Mouse (Mus musculus) limb, embryonic 11.5 days (tissue): ENCODE data around the gene Inafm1. TPM values are rescaled to one million over a fixed set of nuclear protein-coding genes. Genes with fewer than 3 reads are reported as not detected.

Experiments used
- polyA plus RNA-seq: library from polyadenylated mRNA; unstranded; fragments of >200 nt; fragmentation: Nextera tagmentation; extraction: Ambion mirVana; gene quantifications from 2 replicates; pipeline ENCODE4 v1.2.1, GENCODE M21; 2014

Inafm1 gene
- polyA plus RNA-seq, 1 experiment from 2014 or later = 7.9 TPM

Other genes starting within 250 kb of the Inafm1 start
- gene Bicra, start 225.7 kb downstream of the Inafm1 start, polyA plus RNA-seq = 9.3 and 10.1 TPM in 2 replicates
- not detected in 2 replicates for gene Zfp541, start 211.8 kb downstream of the Inafm1 start, polyA plus RNA-seq
- gene Napa, start 175.2 kb downstream of the Inafm1 start, polyA plus RNA-seq = 182 and 203 TPM in 2 replicates
- 22.5 and 23.5 TPM in 2 replicates for gene Kptn, start 153.7 kb downstream of the Inafm1 start, polyA plus RNA-seq
- 0.10 and 0.12 TPM in 2 replicates for gene Slc8a2, start 143.8 kb downstream of the Inafm1 start, polyA plus RNA-seq
- gene Meis3, start 98.5 kb downstream of the Inafm1 start, polyA plus RNA-seq = 9.6 TPM in 2 replicates
- 8.5 and 9.4 TPM in 2 replicates for gene Dhx34, start 51.6 kb downstream of the Inafm1 start, polyA plus RNA-seq
- gene C5ar2, start 29.5 kb downstream of the Inafm1 start, polyA plus RNA-seq = 0.07 TPM in 1 of 2 replicates, not detected in the other
- 0.38 and 0.55 TPM in 2 replicates for gene C5ar1, start 14.1 kb downstream of the Inafm1 start, polyA plus RNA-seq
- gene Ccdc9, start 13.2 kb upstream of the Inafm1 start, polyA plus RNA-seq = 20.2 and 23.8 TPM in 2 replicates
- gene Bbc3, start 34.8 kb upstream of the Inafm1 start, polyA plus RNA-seq = 5.0 and 6.8 TPM in 2 replicates
- gene Sae1, start 114.2 kb upstream of the Inafm1 start, polyA plus RNA-seq = 434 and 441 TPM in 2 replicates
- 18.6 and 20.0 TPM in 2 replicates for gene Zc3h4, start 127.3 kb upstream of the Inafm1 start, polyA plus RNA-seq
- gene Tmem160, start 179.2 kb upstream of the Inafm1 start, polyA plus RNA-seq = 62.0 and 71.4 TPM in 2 replicates
- gene Npas1, start 204.1 kb upstream of the Inafm1 start, polyA plus RNA-seq = 0.10 TPM in 1 of 2 replicates, not detected in the other